Mouse (Mus musculus) frontal cortex, postnatal 10 days (tissue): ENCODE measurements around the gene Tecr.
A peak's percentile ranks its signal among the peaks of the same experiment; 100 is the strongest.

Experiments used
- DNase-seq, 2 experiments: peaks; one replicate each; pipeline ENCODE4 v3.0.0; 2022; ENCODE audit warnings: low spot score in 2 of 2, mixed read lengths in 1 of 2

The Tecr gene

DNA sequence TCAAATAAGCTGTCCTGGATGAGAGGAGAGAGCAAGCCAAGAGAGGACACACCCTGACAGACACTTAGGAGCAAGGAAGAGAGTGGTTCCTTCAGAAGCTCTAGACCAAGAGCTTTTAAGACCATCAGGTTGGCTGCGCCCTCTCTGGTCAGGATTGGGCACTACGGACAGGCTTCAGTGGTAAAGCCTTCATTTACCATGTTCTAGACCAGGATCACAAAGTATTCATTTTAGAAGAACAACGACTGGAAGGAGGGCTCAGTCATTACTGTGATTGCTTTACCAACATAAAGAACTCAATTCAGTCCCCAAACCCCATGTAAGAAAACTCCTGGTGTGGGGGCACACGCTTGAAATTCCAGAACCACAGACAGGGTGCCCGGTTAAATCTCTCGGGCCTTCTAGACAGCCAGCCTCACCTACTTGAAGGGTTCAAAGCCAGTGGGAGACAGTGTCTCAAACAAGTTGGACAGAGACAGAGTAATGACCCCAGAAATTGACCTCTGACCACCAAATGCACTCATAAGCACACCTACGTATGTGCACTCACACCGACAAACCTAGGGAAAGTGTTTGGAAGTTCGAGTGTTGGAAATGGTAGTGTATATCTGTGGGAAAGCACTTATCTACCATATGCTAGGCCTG is 41.9 kb downstream of the Tecr start:
- DNase-seq = peak in 1 of 2 experiments; percentile 16

DNA sequence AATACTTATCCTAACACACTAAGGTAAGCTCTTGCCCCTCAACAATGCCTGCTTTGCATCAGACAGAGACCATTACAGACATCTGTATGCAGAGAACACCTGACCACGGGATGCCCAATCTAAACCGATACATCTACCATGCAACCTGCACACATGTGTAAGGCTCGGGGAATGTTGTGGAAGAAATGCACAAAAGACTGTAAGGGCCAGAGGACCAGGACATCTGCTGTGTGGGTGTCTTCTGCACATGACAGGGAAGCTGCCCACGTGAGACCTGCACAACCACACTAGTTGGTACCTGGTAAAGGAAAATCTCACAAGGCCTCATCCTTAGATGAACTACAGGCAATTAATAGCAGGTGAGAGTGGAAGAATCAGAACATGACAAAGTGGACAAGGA is 44.5 kb downstream of the Tecr start:
- no peak for DNase-seq

DNA sequence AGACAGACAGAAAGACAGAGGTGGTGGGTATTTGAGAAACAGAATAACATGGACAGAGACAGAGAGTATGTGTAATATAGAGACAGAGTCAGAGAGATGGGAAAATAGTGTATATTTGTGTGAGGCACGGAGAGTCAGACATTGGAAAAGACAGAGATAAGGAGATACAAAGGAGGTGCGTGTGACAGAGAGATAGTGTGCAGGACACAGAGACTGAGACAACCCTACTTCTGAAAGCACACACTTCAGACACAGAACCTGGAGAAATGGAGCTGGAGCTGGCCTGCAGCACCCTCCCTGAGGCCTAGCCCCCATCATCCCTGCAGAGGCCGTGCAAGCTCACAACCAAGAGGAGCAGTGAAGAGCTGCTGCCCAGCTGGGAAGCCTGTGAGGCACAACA is 45.1 kb downstream of the Tecr start:
- no peak for DNase-seq

DNA sequence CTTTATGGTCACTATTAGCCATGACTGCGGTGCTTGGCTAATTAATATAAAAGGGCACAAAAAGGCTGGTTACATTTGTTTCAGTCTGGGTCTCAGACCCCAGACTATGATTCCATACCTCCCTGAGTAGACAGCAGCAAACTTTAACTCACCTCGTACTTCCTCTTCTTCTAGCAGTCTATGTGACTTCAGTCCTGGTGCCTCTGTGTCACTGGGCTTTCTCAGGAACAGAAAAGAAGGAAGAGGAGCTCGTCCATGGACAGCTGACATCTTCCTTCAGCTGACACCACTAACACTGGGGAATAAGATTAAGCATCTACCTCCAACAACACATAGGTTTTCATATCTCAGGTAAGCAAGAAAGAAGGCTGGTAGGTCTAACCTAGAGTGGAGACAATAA is 72.0 kb downstream of the Tecr start, which contains the start of gene Olfr370:
Olfr370 (plus strand) TSS at position 45 of the 400 bp plus-strand sequence.
- DNase-seq = no peak

DNA sequence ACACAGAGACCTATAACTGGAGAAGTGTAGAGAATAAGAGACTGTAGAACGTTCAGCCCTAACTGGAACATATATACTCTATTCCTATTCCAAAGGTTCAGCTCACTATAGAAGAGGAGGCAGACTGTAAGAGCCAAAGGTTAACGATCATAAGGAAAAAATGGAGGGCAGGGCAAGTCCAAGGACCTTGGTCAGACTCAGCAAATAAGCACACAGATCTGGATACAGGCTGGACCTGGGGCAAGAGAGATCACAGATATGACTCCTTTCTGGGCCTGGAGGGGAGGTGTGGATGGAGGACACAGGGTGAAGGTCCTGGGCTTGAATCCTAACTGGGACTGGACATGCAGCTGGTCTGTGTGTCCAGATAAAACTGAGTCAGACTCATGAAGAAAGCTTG is 73.0 kb downstream of the Tecr start:
- DNase-seq = no peak
